Mouse (Mus musculus): ENCODE measurements around the gene Sppl2a. TPM values are rescaled to one million over a fixed set of nuclear protein-coding genes. Genes with fewer than 3 reads are reported as not detected.
A peak's percentile ranks its signal among the peaks of the same experiment; 100 is the strongest.
"Not testable (repeated sequence)": the region's sequence is repeated elsewhere in the genome, so short reads cannot be mapped to it uniquely, and the experiment has no call there.

Gene Sppl2a
- polyA plus RNA-seq, 1 experiment from 2014 or later, result 34.6 TPM

DNA sequence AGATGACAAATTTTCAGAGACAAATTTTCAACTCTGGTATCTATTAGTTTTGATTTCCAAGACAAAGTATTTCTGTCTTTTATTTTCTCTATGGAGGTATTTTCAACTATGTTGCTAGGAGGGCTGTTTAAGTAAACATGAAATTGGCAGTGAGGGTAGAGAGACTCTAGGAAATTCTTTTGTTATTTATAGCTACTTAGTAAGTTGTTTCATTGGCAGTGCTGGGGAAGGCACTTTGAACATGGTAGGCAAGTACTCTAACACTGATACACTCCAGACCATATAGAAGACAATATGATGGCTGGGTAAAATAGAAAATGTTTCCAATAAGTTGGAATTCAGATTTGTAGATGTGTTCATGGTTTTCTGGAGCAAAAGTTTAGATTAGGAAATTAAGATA, 41.3 kb downstream of the Sppl2a start:
- H3K9me3 ChIP-seq, result no peaks in the 10 kb centered on the region
- no peak overlapping the region for H3K4me3 ChIP-seq (replicated peaks)
- H3K9ac ChIP-seq (replicated peaks), result no peak overlapping the region
- no peaks in the 10 kb centered on the region for H3K4me1 ChIP-seq (replicated peaks)
- H3K4me2 ChIP-seq (replicated peaks), result no peak overlapping the region
- no peak for ATAC-seq
- H3K27ac ChIP-seq, result no peak overlapping the region
- no peaks in the 10 kb centered on the region for H3K27me3 ChIP-seq
- H3K36me3 ChIP-seq, result peaks cover 9% of the 10 kb centered on the region

DNA sequence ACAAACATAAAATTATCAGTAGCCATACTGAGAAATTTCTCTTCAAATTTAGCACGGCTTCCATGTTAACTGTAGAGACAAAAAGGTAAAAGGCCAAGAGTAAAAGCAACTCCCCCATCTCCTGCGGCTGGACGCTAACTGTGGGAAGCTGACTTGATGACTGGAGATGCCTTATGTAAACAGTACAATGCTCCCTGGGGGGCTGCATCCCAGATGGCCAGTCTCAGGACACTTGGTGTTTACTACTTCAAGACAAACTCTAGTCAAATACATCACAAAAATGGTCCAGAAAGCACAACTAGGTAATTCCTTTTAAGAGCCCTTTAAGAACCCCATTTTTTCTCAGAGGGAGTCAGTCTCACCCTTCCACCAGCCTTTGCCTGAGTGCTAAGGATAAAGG, 45.9 kb downstream of the Sppl2a start:
- Histone ChIP-seq H3K27ac (no peak overlapping the region), H3K9me3 (no peaks in the 10 kb centered on the region), H3K4me3 (replicated peaks) (no peak overlapping the region), H3K4me1 (replicated peaks) (no peaks in the 10 kb centered on the region), H3K36me3 (no peaks in the 10 kb centered on the region), H3K4me2 (replicated peaks) (no peak overlapping the region), H3K27me3 (no peaks in the 10 kb centered on the region), H3K9ac (replicated peaks) (no peak overlapping the region)
- no peak for ATAC-seq
- WGBS, result 59% methylated on average over 3 of the region's 3 CpGs

DNA sequence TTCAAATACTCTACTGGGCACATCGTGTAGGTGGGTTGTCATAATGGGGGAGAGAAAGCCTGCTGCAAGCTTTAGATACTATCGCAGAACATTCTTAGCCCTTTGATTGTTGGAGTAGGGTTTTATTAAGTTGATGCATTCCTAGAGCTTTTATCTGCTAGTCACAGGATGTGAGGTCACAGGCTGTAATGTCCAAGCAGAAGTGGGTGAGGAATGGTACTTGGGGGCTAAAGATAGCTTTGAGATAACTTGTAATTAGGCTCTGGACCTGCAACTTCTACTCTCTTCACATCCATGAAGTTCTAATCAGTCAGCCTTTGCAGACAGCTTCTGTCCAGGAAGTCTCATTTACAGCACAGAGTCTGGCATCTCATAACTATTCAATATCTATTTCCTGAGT, 47.2 kb downstream of the Sppl2a start:
- no peaks in the 10 kb centered on the region for H3K36me3 ChIP-seq
- no peaks in the 10 kb centered on the region for H3K4me1 ChIP-seq (replicated peaks)
- H3K4me3 ChIP-seq (replicated peaks), result no peak overlapping the region
- H3K9ac ChIP-seq (replicated peaks), result no peak overlapping the region
- no peak overlapping the region for H3K4me2 ChIP-seq (replicated peaks)
- no peaks in the 10 kb centered on the region for H3K9me3 ChIP-seq
- 89% methylated on average over 2 of the region's 2 CpGs for WGBS
- H3K27ac ChIP-seq, result no peak overlapping the region
- no peaks in the 10 kb centered on the region for H3K27me3 ChIP-seq
- ATAC-seq, result no peak

DNA sequence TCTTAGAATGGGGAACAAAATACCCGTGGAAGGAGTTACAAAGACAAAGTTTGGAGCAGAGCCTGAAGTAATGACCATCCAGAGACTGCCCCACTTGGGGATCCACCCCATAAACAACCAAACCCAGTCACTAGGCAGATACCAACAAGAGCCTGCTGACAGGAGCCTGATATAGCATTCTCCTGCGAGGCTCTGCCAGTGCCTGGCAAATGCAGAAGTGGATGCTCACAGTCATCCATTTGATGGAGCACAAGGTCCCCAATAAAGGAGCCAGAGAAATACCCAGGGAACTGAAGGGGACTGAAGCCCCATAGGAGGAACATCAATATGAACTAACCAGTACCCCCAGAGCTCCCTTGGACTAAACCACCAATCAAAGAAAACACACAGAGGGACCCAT, 50.3 kb downstream of the Sppl2a start:
- H3K27me3 ChIP-seq; H3K4me1 ChIP-seq (replicated peaks); H3K9ac ChIP-seq (replicated peaks); H3K9me3 ChIP-seq; H3K4me2 ChIP-seq (replicated peaks); ATAC-seq; H3K36me3 ChIP-seq; H3K4me3 ChIP-seq (replicated peaks); H3K27ac ChIP-seq: not testable (repeated sequence)
- WGBS, result 68% methylated on average over 2 of the region's 2 CpGs

DNA sequence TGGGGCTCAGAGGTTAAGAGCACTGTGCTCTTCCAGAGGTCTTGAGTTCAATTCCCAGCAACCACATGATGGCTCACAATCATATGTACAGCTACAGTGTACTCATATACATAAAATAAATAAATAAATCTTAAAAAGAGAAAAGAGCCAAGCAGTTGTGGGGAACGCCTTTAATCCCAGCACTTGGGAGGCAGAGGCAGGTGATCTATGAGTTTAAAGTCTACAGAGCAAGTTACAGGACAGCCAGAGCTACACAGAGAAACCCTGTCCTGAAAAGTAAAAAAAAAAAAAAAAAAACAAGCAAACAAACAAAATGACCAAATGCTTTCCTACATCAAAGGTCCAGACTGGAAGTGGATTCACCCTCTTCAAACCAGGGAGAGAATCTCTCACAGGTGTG, 55.0 kb downstream of the Sppl2a start:
- 91% methylated on average over 1 of the region's 1 CpGs for WGBS
- Histone ChIP-seq H3K27me3 (no peaks in the 10 kb centered on the region; the same call in 1 of the 2 replicates), H3K4me3 (replicated peaks) (no peak overlapping the region), H3K4me2 (replicated peaks) (no peak overlapping the region), H3K27ac (no peak overlapping the region), H3K9me3 (no peaks in the 10 kb centered on the region), H3K9ac (replicated peaks) (no peak overlapping the region), H3K36me3 (no peaks in the 10 kb centered on the region), H3K4me1 (replicated peaks) (peaks cover 22% of the 10 kb centered on the region)
- no peak for ATAC-seq

DNA sequence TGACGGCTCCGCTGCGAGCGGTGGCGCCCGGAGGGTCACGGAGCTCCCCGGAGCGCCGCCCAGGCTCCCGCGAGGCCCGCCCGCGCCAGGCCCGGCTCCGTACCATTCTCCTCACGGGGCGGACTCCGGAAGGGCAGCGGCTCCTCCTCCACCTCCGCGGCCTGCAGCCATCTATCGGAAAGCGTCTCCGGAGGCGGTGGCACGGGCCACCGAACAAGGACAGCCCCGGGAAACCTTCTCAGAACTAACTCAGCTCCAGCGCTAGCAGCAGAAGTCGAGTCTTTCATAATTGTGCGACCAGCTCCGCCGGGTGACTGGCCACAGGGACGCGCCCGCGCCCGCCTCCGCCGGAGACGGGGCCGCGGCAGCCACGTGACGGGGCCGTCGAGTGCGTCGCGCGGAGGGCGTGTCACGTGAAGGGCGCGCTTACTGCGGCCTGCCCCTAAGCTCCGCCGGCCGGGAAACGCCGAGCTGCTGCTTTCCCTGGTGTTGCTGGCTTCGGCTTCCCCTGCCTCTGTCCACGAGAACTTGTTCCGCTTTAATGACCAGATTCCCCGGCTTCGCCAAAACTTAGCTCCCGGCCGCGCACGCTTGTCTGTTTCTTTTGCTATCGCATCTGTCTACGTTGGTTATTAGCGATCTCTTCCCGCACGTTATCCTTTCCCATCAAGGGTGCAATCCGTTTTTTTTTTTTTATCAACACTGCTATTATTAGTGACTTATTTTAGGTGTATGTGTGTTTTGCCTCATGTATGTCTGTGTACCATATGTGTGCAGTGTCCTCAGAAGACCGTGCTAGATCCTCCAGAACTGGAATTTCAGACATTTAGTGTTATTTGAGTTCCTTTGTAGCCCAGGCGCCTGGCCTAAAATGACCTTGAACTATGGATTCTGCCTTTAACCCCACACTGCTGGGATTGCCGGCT, 56.9 kb downstream of the Sppl2a start, which contains the start of gene Trpm7:
TSS of gene Trpm7 (minus strand) at position 360 of the 926 bp plus-strand sequence.
- H3K4me2 ChIP-seq (replicated peaks), result peak within 1 kb of the TSS; percentile 71
- H3K27me3 ChIP-seq, result no peaks in the 10 kb centered on the region; the same call in 1 of the 2 replicates
- ATAC-seq, result peak; percentile 97
- H3K9ac ChIP-seq (replicated peaks), result peak within 1 kb of the TSS; percentile 91
- H3K9me3 ChIP-seq, result no peaks in the 10 kb centered on the region
- H3K4me3 ChIP-seq (replicated peaks), result peak within 1 kb of the TSS; percentile 93
- H3K36me3 ChIP-seq, result no peaks in the 10 kb centered on the region
- H3K27ac ChIP-seq, result peak within 1 kb of the TSS; percentile 98
- WGBS, result under 1% methylated on average over 80 of the region's 81 CpGs
- H3K4me1 ChIP-seq (replicated peaks), result peaks cover 22% of the 10 kb centered on the region

DNA sequence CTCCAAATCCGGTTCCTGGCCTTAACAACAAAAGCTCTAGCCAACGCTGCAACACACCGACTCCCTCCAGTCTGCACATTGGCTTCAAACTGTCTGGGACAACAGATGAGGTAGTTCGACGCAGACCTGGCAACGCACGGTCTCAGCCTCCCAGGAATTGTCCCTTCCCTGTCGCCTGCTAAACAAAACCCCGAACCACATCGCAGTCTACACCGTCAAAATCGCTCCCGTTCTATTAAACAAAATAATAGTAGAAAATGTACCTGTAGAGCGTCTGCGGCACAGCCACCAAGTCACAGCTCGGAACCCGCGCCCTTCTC, 57.6 kb downstream of the Sppl2a start:
- Histone ChIP-seq H3K4me2 (replicated peaks) (peak overlapping the region; percentile 71), H3K27ac (peak overlapping the region; percentile 98), H3K9ac (replicated peaks) (peak overlapping the region; percentile 91), H3K27me3 (no peaks in the 10 kb centered on the region; the same call in 1 of the 2 replicates), H3K4me3 (replicated peaks) (peak overlapping the region; percentile 93), H3K4me1 (replicated peaks) (peaks cover 22% of the 10 kb centered on the region), H3K9me3 (no peaks in the 10 kb centered on the region), H3K36me3 (no peaks in the 10 kb centered on the region)
- under 1% methylated on average over 18 of the region's 18 CpGs for WGBS
- peak; percentile 67 for ATAC-seq

DNA sequence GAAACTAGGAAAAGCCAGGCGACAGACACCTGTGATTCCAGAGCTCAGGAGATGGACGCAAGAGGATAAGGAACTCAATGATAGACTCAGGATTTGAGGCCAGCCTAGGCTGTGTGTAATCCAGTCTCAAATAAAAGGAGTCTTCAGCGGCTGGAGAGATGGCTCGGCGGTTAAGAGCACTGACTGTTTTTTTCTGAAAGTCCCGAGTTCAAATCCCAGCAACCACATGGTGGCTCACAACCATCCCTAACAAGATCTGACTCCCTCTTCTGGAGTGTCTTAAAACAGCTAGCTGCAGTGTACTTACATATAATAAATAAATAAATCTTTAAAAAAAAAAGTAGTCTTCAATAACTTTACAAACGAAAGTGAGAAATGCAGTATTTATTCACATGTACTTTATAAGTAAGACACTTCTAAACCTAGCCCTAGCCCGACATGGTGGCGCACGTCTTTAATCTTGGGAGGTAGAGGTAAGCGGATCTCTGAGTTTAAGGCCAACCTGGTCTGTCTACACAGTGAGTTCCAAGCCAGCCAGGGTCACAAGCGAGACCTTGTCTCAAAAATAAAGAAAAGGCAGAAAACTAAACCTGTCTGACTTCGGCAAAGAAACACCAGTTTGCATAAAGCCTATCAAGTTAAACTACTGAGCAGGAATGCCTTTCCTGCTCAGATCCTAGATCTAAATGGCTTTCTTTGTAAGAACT, 58.1 kb downstream of the Sppl2a start:
- ATAC-seq, result no peak

DNA sequence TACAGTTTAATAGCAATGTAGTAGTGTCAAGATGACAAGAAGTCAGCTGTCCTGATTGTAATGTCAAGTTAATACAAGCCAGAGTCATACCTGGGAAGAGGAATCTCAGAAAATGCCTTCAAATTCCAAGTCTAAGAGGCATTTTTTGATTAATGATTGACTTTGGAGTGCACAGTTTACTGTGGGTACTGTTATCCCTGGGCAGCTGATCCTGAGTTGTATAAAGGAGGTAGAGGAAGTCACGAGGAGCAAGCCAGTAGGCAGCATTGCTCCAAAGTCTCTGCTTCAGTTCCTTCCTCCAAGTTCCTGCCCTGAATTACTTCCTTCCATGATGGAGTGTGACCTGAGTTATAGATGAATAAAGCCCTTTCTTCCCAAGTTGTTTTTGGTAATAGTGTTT, 66.7 kb downstream of the Sppl2a start:
- Histone ChIP-seq H3K9me3 (no peaks in the 10 kb centered on the region), H3K27ac (no peak overlapping the region), H3K4me1 (replicated peaks) (no peaks in the 10 kb centered on the region), H3K27me3 (no peaks in the 10 kb centered on the region), H3K4me3 (replicated peaks) (no peak overlapping the region), H3K9ac (replicated peaks) (no peak overlapping the region), H3K4me2 (replicated peaks) (no peak overlapping the region), H3K36me3 (no peaks in the 10 kb centered on the region)
- WGBS, result 91% methylated on average over 1 of the region's 1 CpGs
- ATAC-seq, result no peak

More for the DNA sequence above, 58.1 kb downstream of the Sppl2a start:
- Histone ChIP-seq H3K27me3 (no peaks in the 10 kb centered on the region; the same call in 1 of the 2 replicates), H3K36me3 (no peaks in the 10 kb centered on the region), H3K9ac (replicated peaks) (peak overlapping the region; percentile 91), H3K4me3 (replicated peaks) (peak overlapping the region; percentile 93), H3K27ac (peak overlapping the region; percentile 98), H3K9me3 (no peaks in the 10 kb centered on the region), H3K4me2 (replicated peaks) (peak overlapping the region; percentile 71), H3K4me1 (replicated peaks) (peaks cover 22% of the 10 kb centered on the region)
- 26% methylated on average over 13 of the region's 13 CpGs for WGBS

DNA sequence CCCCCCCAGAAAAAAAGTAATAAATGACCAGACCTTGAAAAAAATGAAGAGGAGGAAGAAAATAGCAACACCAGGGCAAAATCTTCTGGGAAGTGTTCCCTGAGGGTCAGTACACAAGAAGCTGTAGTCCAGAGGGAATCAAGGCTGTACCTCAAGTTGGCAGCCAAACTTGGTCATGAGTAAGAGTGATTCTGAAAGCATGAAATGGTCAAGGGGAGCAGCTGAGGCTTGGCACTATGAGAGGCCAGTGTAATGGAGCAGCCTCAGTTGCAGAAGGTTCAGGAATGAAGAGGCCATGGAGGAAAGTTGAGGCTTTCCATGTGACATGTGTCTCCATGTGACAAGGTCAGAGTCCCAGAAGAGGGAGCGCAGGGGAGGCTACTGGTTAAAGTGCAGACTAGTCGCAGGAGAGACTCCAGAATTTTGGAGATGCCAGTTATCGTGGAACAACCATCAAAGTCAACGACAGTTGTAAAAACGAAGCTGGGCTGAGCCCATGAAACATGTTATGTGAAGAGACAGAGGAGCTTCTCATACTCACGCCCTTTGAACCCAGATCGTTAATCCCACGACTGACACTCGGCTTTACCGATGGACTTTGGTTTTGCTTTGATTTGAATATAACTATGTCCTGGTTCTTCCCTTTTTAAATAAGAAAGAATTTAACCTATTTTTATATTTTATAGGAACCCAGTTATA, 67.4 kb downstream of the Sppl2a start:
- no peak overlapping the region for H3K27ac ChIP-seq
- H3K4me1 ChIP-seq (replicated peaks), result no peaks in the 10 kb centered on the region
- no peak overlapping the region for H3K4me2 ChIP-seq (replicated peaks)
- no peaks in the 10 kb centered on the region for H3K9me3 ChIP-seq
- H3K9ac ChIP-seq (replicated peaks), result no peak overlapping the region
- no peaks in the 10 kb centered on the region for H3K27me3 ChIP-seq
- H3K4me3 ChIP-seq (replicated peaks), result no peak overlapping the region
- 95% methylated on average over 10 of the region's 10 CpGs for WGBS
- no peak for ATAC-seq
- no peaks in the 10 kb centered on the region for H3K36me3 ChIP-seq

DNA sequence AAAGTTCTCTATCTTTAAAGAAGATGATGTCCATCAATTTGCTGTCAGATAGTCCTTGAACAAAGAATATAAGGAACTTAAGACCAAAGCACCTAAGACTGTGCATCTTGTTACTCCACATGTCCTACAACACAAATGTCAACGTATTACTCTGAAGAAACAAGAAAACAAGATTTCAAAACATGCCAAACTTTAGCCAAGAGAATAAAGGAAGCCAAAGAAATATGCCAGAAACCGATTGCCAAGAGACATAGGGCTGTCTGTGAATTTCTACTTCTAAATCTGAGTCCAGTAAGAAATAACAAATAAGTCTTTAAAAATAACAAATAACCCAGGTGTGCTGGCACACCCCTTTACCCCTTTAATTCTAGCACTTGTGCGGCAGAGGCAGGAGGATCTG, 68.0 kb downstream of the Sppl2a start:
- Histone ChIP-seq H3K9me3 (no peaks in the 10 kb centered on the region), H3K4me3 (replicated peaks) (no peak overlapping the region), H3K9ac (replicated peaks) (no peak overlapping the region), H3K4me1 (replicated peaks) (no peaks in the 10 kb centered on the region), H3K27ac (no peak overlapping the region), H3K4me2 (replicated peaks) (no peak overlapping the region), H3K36me3 (no peaks in the 10 kb centered on the region), H3K27me3 (no peaks in the 10 kb centered on the region)
- ATAC-seq, result no peak
- WGBS, result 95% methylated on average over 3 of the region's 3 CpGs

DNA sequence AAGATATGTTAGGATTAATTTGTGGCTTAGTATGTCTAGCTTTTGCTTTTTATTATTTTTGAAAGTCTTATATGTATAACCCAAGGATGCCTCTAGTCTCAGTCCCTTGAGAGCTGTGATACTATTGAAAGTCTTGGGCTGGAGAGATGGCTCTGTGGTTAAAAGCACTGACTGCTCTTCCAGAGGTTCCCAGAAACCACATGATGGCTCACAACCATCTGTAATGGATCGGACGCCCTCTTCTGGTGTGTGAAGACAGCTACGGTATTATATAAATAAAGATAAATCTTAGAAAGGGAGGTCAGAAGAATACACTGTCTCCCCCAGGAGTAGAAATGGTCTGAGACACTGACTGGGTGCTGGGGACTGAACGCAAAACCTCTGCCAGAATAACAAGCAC, 88.3 kb downstream of the Sppl2a start:
- Histone ChIP-seq H3K27ac (no peak overlapping the region), H3K4me3 (replicated peaks) (no peak overlapping the region), H3K4me2 (replicated peaks) (no peak overlapping the region), H3K27me3 (no peaks in the 10 kb centered on the region), H3K4me1 (replicated peaks) (no peaks in the 10 kb centered on the region), H3K9me3 (no peaks in the 10 kb centered on the region), H3K36me3 (peaks cover 38% of the 10 kb centered on the region), H3K9ac (replicated peaks) (no peak overlapping the region)
- ATAC-seq, result no peak
- WGBS, result 93% methylated on average over 4 of the region's 4 CpGs
